Mouse (Mus musculus) liver, embryonic 11.5 days (tissue): ENCODE results near the gene Nop53. TPM values are rescaled to one million over a fixed set of nuclear protein-coding genes. Genes with fewer than 3 reads are reported as not detected.
A peak's percentile ranks its signal among the peaks of the same experiment; 100 is the strongest.
"Not testable (repeated sequence)": the region's sequence is repeated elsewhere in the genome, so short reads cannot be mapped to it uniquely, and the experiment has no call there.

Experiments
- ATAC-seq: fragments of 200-750 bp; cut with Nextera tagmentation; replicated peaks from 2 replicates; pipeline ENCODE4 v1.8.0; 2017; ENCODE audit warnings: moderate number of reproducible peaks, mild to moderate bottlenecking, moderate TSS enrichment, moderate library complexity; ENCODE audit not compliant: low FRiP score
- DNase-seq: peaks from one replicate; pipeline ENCODE4 v3.0.0-alpha.2; 2017; ENCODE audit warnings: low spot score
- H3K27ac ChIP-seq: fragments of 300-500 bp; sonication (generic); 2 replicates; pipeline ENCODE4 v1.5.1; 2014; ENCODE audit warnings: mild to moderate bottlenecking, low read depth, low read length, control low read depth
- H3K27me3 ChIP-seq: fragments of 300-500 bp; sonication (generic); replicated peaks from 2 replicates; pipeline ENCODE4 v1.6.1; 2014; ENCODE audit warnings: low read length, mixed read lengths; ENCODE audit not compliant: control insufficient read depth, insufficient read depth
- H3K36me3 ChIP-seq: fragments of 300-500 bp; sonication (generic); 2 replicates; pipeline ENCODE4 v1.6.1; 2014; ENCODE audit warnings: mild to moderate bottlenecking, low read length, moderate library complexity, mixed read lengths; ENCODE audit not compliant: control insufficient read depth, insufficient read depth
- H3K4me1 ChIP-seq: fragments of 300-500 bp; sonication (generic); replicated peaks from 2 replicates; pipeline ENCODE4 v1.6.1; 2014; ENCODE audit warnings: low read length, mixed read lengths; ENCODE audit not compliant: control insufficient read depth, insufficient read depth
- H3K4me2 ChIP-seq: fragments of 300-500 bp; sonication (generic); 2 replicates; pipeline ENCODE4 v1.6.1; 2014; ENCODE audit warnings: mild to moderate bottlenecking, control low read depth, moderate library complexity
- H3K4me3 ChIP-seq: fragments of 300-500 bp; sonication (generic); 2 replicates; pipeline ENCODE4 v1.5.1; 2014; ENCODE audit warnings: low read depth, low read length, control low read depth
- H3K9ac ChIP-seq: fragments of 300-500 bp; sonication (generic); 2 replicates; pipeline ENCODE4 v1.6.1; 2014; ENCODE audit warnings: low read depth, low read length, control low read depth
- H3K9me3 ChIP-seq: fragments of 300-500 bp; sonication (generic); 2 replicates; pipeline ENCODE4 v1.6.1; 2016; ENCODE audit warnings: low read length, inconsistent platforms, mixed read lengths; ENCODE audit not compliant: control insufficient read depth
- WGBS: fragments of 180-500 bp; shearing (Covaris S2); extraction: QIAGEN DNeasy Blood & Tissue Kit; methylation state at CpG from one replicate; pipeline ENCODE4 v1.1.7; 2014; 5-methylcytosine and 5-hydroxymethylcytosine counted together
- polyA plus RNA-seq: library from polyadenylated mRNA; unstranded; fragments of >200 nt; fragmentation: Nextera tagmentation; extraction: Ambion mirVana; gene quantifications from 2 replicates; pipeline ENCODE4 v1.2.1, GENCODE M21; 2014

The Nop53 gene
- polyA plus RNA-seq, 1 experiment from 2014 or later = 217 TPM

- Histone ChIP-seq H3K27ac (peak overlapping the region; percentile 25; the same call in 1 of the 2 replicates), H3K9ac (peak overlapping the region; percentile 90), H3K4me2 (peak overlapping the region; percentile 93), H3K9me3 (no peaks in the 10 kb centered on the region), H3K36me3 (peaks cover 20% of the 10 kb centered on the region; the same call in 1 of the 2 replicates), H3K4me3 (peak overlapping the region; percentile 78), H3K27me3 (no peaks in the 10 kb centered on the region), H3K4me1 (peaks cover 30% of the 10 kb centered on the region)
- ATAC-seq (no peak), DNase-seq (no peak)
- 70% methylated on average over 6 of the region's 6 CpGs for WGBS
Measured at GRCm38 (mm10) chr7:15920645-15921190, 25.2 kb downstream of the Nop53 start.

- Histone ChIP-seq H3K4me2 (peak overlapping the region; percentile 93), H3K4me1 (peaks cover 30% of the 10 kb centered on the region), H3K9ac (no peak overlapping the region), H3K36me3 (peaks cover 20% of the 10 kb centered on the region; the same call in 1 of the 2 replicates), H3K9me3 (no peaks in the 10 kb centered on the region), H3K27ac (no peak overlapping the region), H3K27me3 (no peaks in the 10 kb centered on the region), H3K4me3 (peak overlapping the region; percentile 78)
- WGBS = 94% methylated on average over 9 of the region's 9 CpGs
- DNase-seq = no peak
- ATAC-seq = no peak
Measured at GRCm38 (mm10) chr7:15919947-15920346, 25.9 kb downstream of the Nop53 start.

- Histone ChIP-seq H3K4me3 (no peak overlapping the region), H3K9me3 (no peaks in the 10 kb centered on the region), H3K27ac (no peak overlapping the region), H3K4me1 (peaks cover 30% of the 10 kb centered on the region), H3K9ac (no peak overlapping the region), H3K36me3 (peaks cover 20% of the 10 kb centered on the region; the same call in 1 of the 2 replicates), H3K27me3 (no peaks in the 10 kb centered on the region), H3K4me2 (no peak overlapping the region)
- ATAC-seq (no peak), DNase-seq (no peak)
Measured at GRCm38 (mm10) chr7:15918371-15918770, 27.5 kb downstream of the Nop53 start.

- Histone ChIP-seq H3K27me3 (no peaks in the 10 kb centered on the region), H3K4me1 (peaks cover 22% of the 10 kb centered on the region), H3K9me3 (no peaks in the 10 kb centered on the region), H3K36me3 (peaks cover 20% of the 10 kb centered on the region; the same call in 1 of the 2 replicates), H3K27ac (no peak overlapping the region), H3K9ac (no peak overlapping the region), H3K4me3 (no peak overlapping the region), H3K4me2 (no peak overlapping the region)
- WGBS = 90% methylated on average over 4 of the region's 4 CpGs
- ATAC-seq = no peak
- DNase-seq = no peak
Measured at GRCm38 (mm10) chr7:15916996-15917395, 28.9 kb downstream of the Nop53 start.

- DNase-seq (no peak), ATAC-seq (no peak)
- H3K36me3 ChIP-seq = peaks cover 20% of the 10 kb centered on the region; the same call in 1 of the 2 replicates
- H3K9ac ChIP-seq = no peak overlapping the region
- H3K4me2 ChIP-seq = no peak overlapping the region
- H3K9me3 ChIP-seq = no peaks in the 10 kb centered on the region
- WGBS = 80% methylated on average over 3 of the region's 3 CpGs
- H3K4me3 ChIP-seq = no peak overlapping the region
- no peaks in the 10 kb centered on the region for H3K27me3 ChIP-seq
- H3K27ac ChIP-seq = no peak overlapping the region
- peaks cover 19% of the 10 kb centered on the region for H3K4me1 ChIP-seq
Measured at GRCm38 (mm10) chr7:15916134-15916723, 29.6 kb downstream of the Nop53 start.

- Histone ChIP-seq H3K36me3 (peaks cover 20% of the 10 kb centered on the region; the same call in 1 of the 2 replicates), H3K4me1 (peaks cover 14% of the 10 kb centered on the region)
- not testable (repeated sequence) for H3K4me3 ChIP-seq, H3K27me3 ChIP-seq, ATAC-seq, H3K9me3 ChIP-seq, H3K4me2 ChIP-seq, H3K9ac ChIP-seq, H3K27ac ChIP-seq, DNase-seq
- 84% methylated on average over 4 of the region's 4 CpGs for WGBS
Measured at GRCm38 (mm10) chr7:15915695-15916094, 30.2 kb downstream of the Nop53 start.

GRCm38 (mm10) chr7:15914751-15915150 lies 31.1 kb downstream of the Nop53 start:
- Histone ChIP-seq H3K27ac (no peak overlapping the region), H3K4me1 (peaks cover 5% of the 10 kb centered on the region; the same call in 1 of the 2 replicates), H3K4me3 (no peak overlapping the region), H3K4me2 (no peak overlapping the region), H3K27me3 (no peaks in the 10 kb centered on the region), H3K9me3 (no peaks in the 10 kb centered on the region), H3K9ac (no peak overlapping the region), H3K36me3 (peaks cover 14% of the 10 kb centered on the region; the same call in 1 of the 2 replicates)
- no peak for DNase-seq
- WGBS = 73% methylated on average over 2 of the region's 2 CpGs
- no peak for ATAC-seq

GRCm38 (mm10) chr7:15914252-15914651 lies 31.6 kb downstream of the Nop53 start:
- 30% methylated on average over 2 of the region's 2 CpGs for WGBS

GRCm38 (mm10) chr7:15912183-15912582 lies 33.7 kb downstream of the Nop53 start:
- Histone ChIP-seq H3K4me2 (no peak overlapping the region), H3K4me1 (no peaks in the 10 kb centered on the region), H3K36me3 (peaks cover 2% of the 10 kb centered on the region; the same call in 1 of the 2 replicates), H3K9me3 (no peaks in the 10 kb centered on the region), H3K4me3 (no peak overlapping the region), H3K9ac (no peak overlapping the region), H3K27me3 (no peaks in the 10 kb centered on the region), H3K27ac (no peak overlapping the region)
- ATAC-seq (peak; percentile 58), DNase-seq (peak; percentile 80)
- 3% methylated on average over 4 of the region's 4 CpGs for WGBS

More at GRCm38 (mm10) chr7:15914252-15914651, 31.6 kb downstream of the Nop53 start:
- Histone ChIP-seq H3K27me3 (no peaks in the 10 kb centered on the region), H3K36me3 (peaks cover 10% of the 10 kb centered on the region; the same call in 1 of the 2 replicates), H3K9ac (no peak overlapping the region), H3K4me3 (no peak overlapping the region), H3K27ac (no peak overlapping the region), H3K9me3 (no peaks in the 10 kb centered on the region), H3K4me2 (no peak overlapping the region), H3K4me1 (peaks cover under 1% of the 10 kb centered on the region; the same call in 1 of the 2 replicates)
- ATAC-seq (no peak), DNase-seq (no peak)
